Mouse (Mus musculus): ENCODE measurements around the gene Mettl7a1.

GRCm38 (mm10) chr15:100319884-100320283 is 15.9 kb downstream of the Mettl7a1 start:
- no peak for TF ChIP-seq GATA1 (IDR thresholded peaks at IDR 0.05; ENCODE audit: borderline replicate concordance, low read length)
- TF ChIP-seq FLI1 (IDR thresholded peaks at IDR 0.05; ENCODE audit: low read length), result no peak
